Mouse (Mus musculus): ENCODE measurements around the gene Fosl1. TPM values are rescaled to one million over a fixed set of nuclear protein-coding genes. Genes with fewer than 3 reads are reported as not detected.

Gene Fosl1
- polyA plus RNA-seq, 1 experiment from 2014 or later: not detected

DNA sequence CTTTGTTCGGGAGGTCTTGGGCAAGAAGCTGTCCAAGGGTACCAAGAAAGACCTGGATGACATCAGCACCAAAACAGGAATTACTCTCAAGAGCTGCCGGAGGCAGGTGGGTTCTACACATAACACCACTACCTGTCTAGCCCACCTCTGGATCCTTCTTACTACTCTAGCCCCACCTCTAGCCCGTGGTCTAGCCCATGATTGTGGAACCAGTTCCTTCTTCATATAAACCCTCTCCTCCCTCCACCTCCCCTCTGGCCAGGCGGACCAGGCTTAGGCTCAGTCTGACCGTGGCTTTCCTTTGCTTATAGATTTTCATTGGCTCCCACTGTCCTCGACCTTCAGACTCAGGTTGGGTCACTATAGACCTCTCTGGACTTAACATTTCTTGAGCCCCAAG is 14.1 kb downstream of the Fosl1 start:
- peaks cover 46% of the 10 kb centered on the region for H3K4me1 ChIP-seq
- H3K9ac ChIP-seq: 0 out of 2 replicates have a peak overlapping the region, but pooled peaks have one; percentile 79
- peak overlapping the region; percentile 90 for H3K4me2 ChIP-seq
- peaks cover 14% of the 10 kb centered on the region for H3K27me3 ChIP-seq
- H3K4me3 ChIP-seq (replicated peaks): peak overlapping the region; percentile 75
- 89% methylated on average over 6 of the region's 6 CpGs for WGBS
- H3K36me3 ChIP-seq (replicated peaks): peaks cover 35% of the 10 kb centered on the region
- no peak for ATAC-seq (ENCODE audit: low FRiP score)
- no peak overlapping the region for H3K27ac ChIP-seq
- H3K9me3 ChIP-seq: no peaks in the 10 kb centered on the region

- Histone ChIP-seq H3K4me2 (no peak overlapping the region), H3K36me3 (replicated peaks) (peaks cover 52% of the 10 kb centered on the region), H3K9ac (no peak overlapping the region), H3K4me3 (replicated peaks) (no peak overlapping the region), H3K9me3 (no peaks in the 10 kb centered on the region), H3K27me3 (peaks cover 12% of the 10 kb centered on the region), H3K4me1 (peaks cover 33% of the 10 kb centered on the region), H3K27ac (no peak overlapping the region)
- WGBS: 91% methylated on average over 9 of the region's 9 CpGs
- ATAC-seq (ENCODE audit: low FRiP score): no peak
These were observed 15.9 kb downstream of the Fosl1 start for GRCm38 (mm10) chr19:5463212-5463611.

DNA sequence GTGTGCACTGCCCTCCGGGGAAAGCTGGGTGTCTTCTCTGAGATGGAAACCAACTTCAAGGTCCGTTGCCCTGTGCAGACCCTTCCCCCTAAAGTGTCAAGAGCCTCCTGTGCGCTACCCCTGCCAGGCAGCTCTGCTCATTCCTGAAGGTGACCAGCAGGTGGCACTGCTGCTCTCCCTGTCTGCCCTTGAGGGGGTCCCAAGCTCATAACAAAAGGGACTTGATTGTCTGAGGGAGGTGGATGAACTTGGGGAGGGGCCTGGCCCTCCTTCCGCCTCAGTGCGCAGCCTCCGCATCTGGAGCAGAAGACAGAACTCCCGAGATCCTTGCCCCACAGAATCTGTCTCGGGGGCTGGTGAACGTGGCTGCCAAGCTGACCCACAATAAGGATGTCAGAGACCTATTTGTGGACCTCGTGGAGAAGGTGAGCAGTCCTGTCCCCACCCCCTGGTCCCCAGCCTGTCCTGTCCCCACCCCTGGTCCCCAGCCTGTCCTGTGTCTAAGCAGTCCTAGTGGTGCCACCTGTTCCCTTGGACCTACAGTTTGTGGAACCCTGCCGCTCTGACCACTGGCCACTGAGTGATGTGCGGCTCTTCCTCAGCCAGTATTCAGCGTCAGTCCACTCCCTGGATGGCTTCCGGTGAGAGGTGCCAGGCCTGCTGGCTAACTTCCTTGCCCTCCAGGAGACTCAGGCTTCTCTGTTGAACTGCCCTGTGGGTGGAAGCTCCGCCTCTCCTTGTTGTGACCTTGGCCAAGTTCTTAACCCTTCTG is 16.6 kb downstream of the Fosl1 start:
- peaks cover 5% of the 10 kb centered on the region for H3K27me3 ChIP-seq
- WGBS: 44% methylated on average over 15 of the region's 15 CpGs
- peak; percentile 59 for ATAC-seq (ENCODE audit: low FRiP score)
- H3K9ac ChIP-seq: peak overlapping the region; percentile 36
- peak overlapping the region; percentile 40 for H3K4me2 ChIP-seq
- H3K9me3 ChIP-seq: no peaks in the 10 kb centered on the region
- H3K4me1 ChIP-seq: peaks cover 33% of the 10 kb centered on the region
- peaks cover 52% of the 10 kb centered on the region for H3K36me3 ChIP-seq (replicated peaks)
- peak overlapping the region; percentile 5 for H3K27ac ChIP-seq
- H3K4me3 ChIP-seq (replicated peaks): peak overlapping the region; percentile 28

DNA sequence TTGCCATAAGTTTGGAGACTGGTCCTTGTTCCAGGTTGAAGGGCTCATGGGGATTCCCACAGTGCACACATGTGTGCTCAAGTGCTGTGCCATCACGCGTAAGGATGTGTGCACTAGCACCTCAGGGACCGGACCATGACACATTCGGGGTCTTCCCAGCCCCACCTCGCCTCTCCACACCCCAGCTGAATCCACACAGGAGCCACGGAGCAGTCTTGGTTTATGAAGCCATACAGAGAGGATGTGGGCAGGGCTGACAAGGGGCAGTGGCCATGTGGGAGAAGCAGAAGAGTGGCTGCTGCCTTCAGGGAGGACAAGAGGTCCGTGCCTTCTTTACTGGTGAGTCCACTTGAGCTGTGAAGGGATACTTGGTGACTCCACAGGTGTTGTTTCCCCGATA is 17.7 kb downstream of the Fosl1 start:
- H3K4me1 ChIP-seq: peaks cover 30% of the 10 kb centered on the region
- no peak overlapping the region for H3K9ac ChIP-seq
- H3K36me3 ChIP-seq (replicated peaks): peaks cover 52% of the 10 kb centered on the region
- H3K9me3 ChIP-seq: no peaks in the 10 kb centered on the region
- no peaks in the 10 kb centered on the region for H3K27me3 ChIP-seq
- H3K4me2 ChIP-seq: 0 out of 2 replicates have a peak overlapping the region, but pooled peaks have one; percentile 40
- WGBS: 94% methylated on average over 8 of the region's 8 CpGs
- no peak overlapping the region for H3K27ac ChIP-seq
- H3K4me3 ChIP-seq (replicated peaks): no peak overlapping the region
- ATAC-seq (ENCODE audit: low FRiP score): no peak

DNA sequence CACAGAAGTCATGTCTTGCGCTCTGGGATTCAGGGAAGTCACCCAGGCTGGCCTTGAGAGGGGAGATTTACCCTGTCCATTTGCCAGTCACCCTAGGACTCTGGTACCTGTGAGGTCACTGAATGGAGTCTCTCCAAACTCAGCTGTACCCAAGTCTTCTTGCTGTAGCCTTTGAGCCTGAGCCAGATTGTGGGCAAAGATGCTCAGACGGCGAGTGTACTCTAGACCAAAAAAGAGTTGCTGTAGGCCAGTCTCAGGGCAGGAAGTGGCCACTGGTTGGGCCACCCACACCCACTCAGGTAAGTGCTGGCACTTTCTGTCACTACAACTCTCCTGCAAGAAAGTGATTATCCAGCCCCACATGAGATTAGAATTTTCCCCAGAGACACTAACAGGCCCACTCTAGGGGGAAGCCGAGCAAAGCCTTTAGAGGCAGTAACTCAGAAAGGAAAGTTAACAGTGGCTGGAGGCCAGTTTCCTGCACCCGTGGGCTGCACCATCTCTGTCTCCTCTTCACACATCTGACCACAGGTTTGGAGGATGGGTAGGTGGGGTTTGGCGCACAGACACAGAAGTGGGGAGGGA is 19.7 kb downstream of the Fosl1 start:
- Histone ChIP-seq H3K9me3 (no peaks in the 10 kb centered on the region), H3K27ac (no peak overlapping the region), H3K4me3 (replicated peaks) (no peak overlapping the region), H3K27me3 (no peaks in the 10 kb centered on the region), H3K36me3 (replicated peaks) (peaks cover 49% of the 10 kb centered on the region), H3K4me2 (no peak overlapping the region), H3K4me1 (peaks cover 21% of the 10 kb centered on the region), H3K9ac (no peak overlapping the region)
- WGBS: 91% methylated on average over 6 of the region's 6 CpGs
- ATAC-seq (ENCODE audit: low FRiP score): no peak

DNA sequence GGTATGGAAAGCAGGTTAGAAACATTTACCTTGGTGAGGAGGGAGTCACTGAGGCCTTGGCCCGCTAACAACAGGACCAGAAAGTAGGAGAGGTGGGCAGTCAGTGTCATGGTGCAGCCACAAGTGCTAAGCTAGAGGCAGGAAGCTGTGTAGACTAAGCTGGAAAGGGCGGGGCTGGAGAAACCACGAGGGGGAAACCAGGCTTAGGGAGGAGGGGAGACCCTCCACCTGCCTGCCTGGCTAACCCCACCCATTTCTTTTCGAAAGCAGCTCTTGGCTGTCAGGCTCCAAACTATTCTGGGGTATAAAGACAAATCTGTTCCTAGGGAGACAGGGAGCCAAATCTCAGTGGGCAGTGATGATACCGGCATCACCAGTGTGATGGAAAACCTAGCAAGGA is 21.0 kb downstream of the Fosl1 start, which contains the start of gene Ctsw:
Ctsw (minus strand) TSS at position 134 of the 400 bp plus-strand sequence.
- H3K4me2 ChIP-seq: no peak within 1 kb of the TSS

DNA sequence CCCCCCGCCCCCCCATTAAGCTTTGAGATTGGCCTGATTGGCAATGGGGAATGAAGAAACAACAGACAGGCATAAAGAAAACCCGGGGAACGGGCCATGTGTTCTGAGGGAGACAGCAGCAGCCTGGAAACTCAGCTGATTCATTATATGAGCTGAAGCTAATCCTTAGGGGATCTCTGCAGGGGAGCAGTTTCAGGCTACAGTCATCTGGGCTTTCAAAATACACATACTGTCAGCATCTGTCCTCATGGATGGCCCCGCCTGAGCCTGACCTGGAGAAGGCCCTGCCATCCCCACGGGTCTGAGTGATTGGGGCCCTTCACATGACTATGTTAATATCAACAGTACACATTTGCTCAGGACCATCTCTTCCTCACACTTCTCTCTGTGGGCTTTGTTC is 24.5 kb downstream of the Fosl1 start:
- Histone ChIP-seq H3K9me3 (no peaks in the 10 kb centered on the region), H3K27me3 (no peaks in the 10 kb centered on the region), H3K9ac (no peak overlapping the region), H3K4me1 (peaks cover 31% of the 10 kb centered on the region), H3K4me3 (replicated peaks) (no peak overlapping the region), H3K27ac (no peak overlapping the region), H3K4me2 (no peak overlapping the region), H3K36me3 (replicated peaks) (peaks cover 13% of the 10 kb centered on the region)
- ATAC-seq (ENCODE audit: low FRiP score): no peak
- 56% methylated on average over 5 of the region's 5 CpGs for WGBS

More for the DNA sequence above, 21.0 kb downstream of the Fosl1 start, which contains the start of gene Ctsw:
- Histone ChIP-seq H3K27ac (no peak within 1 kb of the TSS), H3K27me3 (no peaks in the 10 kb centered on the region), H3K4me3 (replicated peaks) (no peak within 1 kb of the TSS), H3K4me1 (peaks cover 21% of the 10 kb centered on the region), H3K9me3 (no peaks in the 10 kb centered on the region), H3K9ac (no peak within 1 kb of the TSS), H3K36me3 (replicated peaks) (peaks cover 37% of the 10 kb centered on the region)
- no peak for ATAC-seq (ENCODE audit: low FRiP score)
- 60% methylated on average over 5 of the region's 5 CpGs for WGBS

- WGBS: 83% methylated on average over 3 of the region's 3 CpGs
- H3K4me3 ChIP-seq (replicated peaks): no peak overlapping the region
- no peak overlapping the region for H3K27ac ChIP-seq
These were observed 25.5 kb downstream of the Fosl1 start for GRCm38 (mm10) chr19:5472857-5473256.

GRCm38 (mm10) chr19:5473720-5474119 is 26.4 kb downstream of the Fosl1 start, which contains the start of gene Efemp2:
Efemp2 (plus strand) TSS chr19:5473954.
- peak; percentile 64 for ATAC-seq (ENCODE audit: low FRiP score)
- Histone ChIP-seq H3K27me3 (no peaks in the 10 kb centered on the region), H3K36me3 (replicated peaks) (no peaks in the 10 kb centered on the region), H3K27ac (peak within 1 kb of the TSS; percentile 66; the same call in 1 of the 2 replicates), H3K4me3 (replicated peaks) (peak within 1 kb of the TSS; percentile 65), H3K9me3 (no peaks in the 10 kb centered on the region), H3K9ac (peak within 1 kb of the TSS; percentile 82), H3K4me1 (peaks cover 31% of the 10 kb centered on the region), H3K4me2 (peak within 1 kb of the TSS; percentile 97)
- 2% methylated on average over 22 of the region's 22 CpGs for WGBS

More at GRCm38 (mm10) chr19:5472857-5473256, 25.5 kb downstream of the Fosl1 start:
- H3K4me1 ChIP-seq: peaks cover 31% of the 10 kb centered on the region
- H3K4me2 ChIP-seq: no peak overlapping the region
- H3K36me3 ChIP-seq (replicated peaks): peaks cover 3% of the 10 kb centered on the region; the same call in 1 of the 2 replicates
- no peaks in the 10 kb centered on the region for H3K9me3 ChIP-seq
- no peak for ATAC-seq (ENCODE audit: low FRiP score)
- H3K9ac ChIP-seq: no peak overlapping the region
- H3K27me3 ChIP-seq: no peaks in the 10 kb centered on the region

GRCm38 (mm10) chr19:5474281-5475068 is 27.1 kb downstream of the Fosl1 start:
- WGBS: 1% methylated on average over 59 of the region's 68 CpGs
- peaks cover 31% of the 10 kb centered on the region for H3K4me1 ChIP-seq
- H3K9me3 ChIP-seq: no peaks in the 10 kb centered on the region
- H3K9ac ChIP-seq: peak overlapping the region; percentile 82
- ATAC-seq (ENCODE audit: low FRiP score): peak; percentile 72
- H3K4me3 ChIP-seq (replicated peaks): peak overlapping the region; percentile 65
- no peaks in the 10 kb centered on the region for H3K36me3 ChIP-seq (replicated peaks)
- H3K27ac ChIP-seq: peak overlapping the region; percentile 66; the same call in 1 of the 2 replicates
- no peaks in the 10 kb centered on the region for H3K27me3 ChIP-seq
- peak overlapping the region; percentile 97 for H3K4me2 ChIP-seq

- Histone ChIP-seq H3K27ac (0 out of 2 replicates have a peak overlapping the region, but pooled peaks have one; percentile 66), H3K9me3 (no peaks in the 10 kb centered on the region), H3K36me3 (replicated peaks) (no peaks in the 10 kb centered on the region; the same call in 1 of the 2 replicates), H3K27me3 (no peaks in the 10 kb centered on the region), H3K4me2 (peak overlapping the region; percentile 97), H3K4me1 (peaks cover 31% of the 10 kb centered on the region), H3K4me3 (replicated peaks) (peak overlapping the region; percentile 65), H3K9ac (peak overlapping the region; percentile 82)
- no peak for ATAC-seq (ENCODE audit: low FRiP score)
- WGBS: 26% methylated on average over 13 of the region's 13 CpGs
These were observed 27.8 kb downstream of the Fosl1 start for GRCm38 (mm10) chr19:5475069-5475714.
